Mouse (Mus musculus): ENCODE results near the gene Chst11.

- no peak for TF ChIP-seq USF1 (IDR thresholded peaks at IDR 0.05; ENCODE audit: low read depth)
- TF ChIP-seq MYOG (IDR thresholded peaks at IDR 0.05; ENCODE audit: control insufficient read depth in 1 of 3, insufficient read depth in 1 of 3, insufficient read length in 2 of 3, low read depth in 2 of 3), result no peak
- no peak for TF ChIP-seq TCF12 (IDR thresholded peaks at IDR 0.05; ENCODE audit: insufficient read depth, poor library complexity, severe bottlenecking)
- TF ChIP-seq MAX (IDR thresholded peaks at IDR 0.05; ENCODE audit: low read depth), result no peak
- TF ChIP-seq POLR2A (IDR thresholded peaks at IDR 0.05; ENCODE audit: insufficient read length, low read depth), result no peak
- TF ChIP-seq POLR2AphosphoS2 (IDR thresholded peaks at IDR 0.05; ENCODE audit: insufficient read length, low read depth), result no peak
- TF ChIP-seq REST (IDR thresholded peaks at IDR 0.05; ENCODE audit: insufficient read depth, insufficient read length), result no peak
- no peak for TF ChIP-seq MYOD1 (IDR thresholded peaks at IDR 0.05; ENCODE audit: control insufficient read depth in 1 of 3, insufficient read length in 2 of 3, low read depth in 2 of 3)
- TF ChIP-seq TCF3 (IDR thresholded peaks at IDR 0.05; ENCODE audit: insufficient read length, low read depth), result no peak
- TF ChIP-seq SRF (IDR thresholded peaks at IDR 0.05; ENCODE audit: control insufficient read depth, insufficient read length, low read depth), result no peak
- no peak for TF ChIP-seq E2F4 (IDR thresholded peaks at IDR 0.05; ENCODE audit: insufficient read depth)
- TF ChIP-seq CEBPB (IDR thresholded peaks at IDR 0.05; ENCODE audit: insufficient read depth, poor library complexity, severe bottlenecking), result no peak
Measured at GRCm38 (mm10) chr10:83066159-83066558, 80.9 kb downstream of the Chst11 start.

Data from myocyte (in vitro differentiated cells).